Mouse (Mus musculus) ES-CJ7 (cell line): ENCODE data around the gene Shc4.

Source experiments
- DNase-seq: peaks from one replicate; pipeline ENCODE4 v3.0.0; 2011; ENCODE audit warnings: low read depth, low spot score

The Shc4 gene

DNA sequence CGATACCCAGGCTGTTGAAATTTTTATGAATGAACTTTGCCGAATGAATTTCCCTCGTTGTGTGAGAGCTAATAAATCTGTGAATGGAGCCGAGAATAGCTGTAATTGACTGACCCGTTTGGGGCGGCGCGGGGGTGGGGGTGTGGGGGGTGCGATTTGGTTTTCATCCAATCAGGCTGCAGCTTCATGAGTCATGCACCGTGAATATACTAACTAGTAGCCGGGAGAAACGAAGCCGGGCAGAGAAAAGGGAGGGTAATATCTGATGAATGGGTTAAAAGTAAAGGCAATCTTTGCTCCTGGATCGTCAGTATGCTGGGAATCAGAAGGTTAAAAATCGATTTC is at the start of gene Shc4:
TSS of gene Shc4 (minus strand) at position 63 of the 345 bp plus-strand sequence.
- DNase-seq = no peak

DNA sequence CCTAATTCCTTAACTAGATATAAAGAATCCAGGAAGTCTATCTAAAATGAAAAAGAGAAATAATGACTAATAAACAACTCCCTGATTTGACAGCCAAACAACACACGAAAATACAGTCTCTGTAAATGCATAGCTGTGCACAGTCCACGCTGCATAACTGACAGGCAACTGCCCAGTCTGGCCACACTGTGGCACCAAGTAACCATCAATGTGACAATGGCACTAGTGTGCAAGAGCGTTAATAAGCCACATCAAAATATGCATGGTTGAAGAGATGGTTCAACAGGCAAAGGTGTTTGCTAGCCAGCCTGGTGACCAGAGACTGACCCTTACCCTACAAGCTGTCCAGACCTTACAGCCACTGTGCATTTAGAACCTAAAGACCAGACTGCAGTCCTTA is 41.1 kb upstream of the Shc4 start:
- DNase-seq = no peak

- DNase-seq = no peak
Observed at GRCm38 (mm10) chr2:125764531-125764930, 40.6 kb upstream of the Shc4 start.

GRCm38 (mm10) chr2:125749330-125749729 is 25.4 kb upstream of the Shc4 start:
- DNase-seq = no peak

GRCm38 (mm10) chr2:125739338-125739737 is 15.4 kb upstream of the Shc4 start:
- DNase-seq = no peak

- no peak for DNase-seq
Observed at GRCm38 (mm10) chr2:125738718-125739117, 14.8 kb upstream of the Shc4 start.

GRCm38 (mm10) chr2:125736025-125736343 is 12.0 kb upstream of the Shc4 start:
- no peak for DNase-seq

- no peak for DNase-seq
Observed at GRCm38 (mm10) chr2:125735333-125736024, 11.5 kb upstream of the Shc4 start.

DNA sequence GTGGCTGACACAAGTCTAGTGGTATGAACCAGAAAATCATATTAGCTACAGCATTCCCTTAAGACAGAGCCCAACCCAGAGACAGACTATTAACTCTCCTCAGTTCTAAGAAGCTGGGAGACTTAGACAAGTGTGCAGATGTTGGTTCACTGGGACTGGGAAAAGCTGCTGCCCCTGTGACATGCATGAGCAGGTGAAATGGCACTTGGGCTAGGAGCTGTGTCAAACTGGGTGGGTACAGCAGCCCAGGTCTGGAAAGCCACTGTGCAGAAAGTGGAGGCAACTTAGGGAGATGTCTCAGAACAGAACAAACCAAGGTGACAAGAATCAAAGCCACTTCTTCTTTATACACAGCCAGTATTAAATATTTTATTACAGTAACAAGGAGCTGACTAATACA is 10.8 kb upstream of the Shc4 start:
- no peak for DNase-seq

DNA sequence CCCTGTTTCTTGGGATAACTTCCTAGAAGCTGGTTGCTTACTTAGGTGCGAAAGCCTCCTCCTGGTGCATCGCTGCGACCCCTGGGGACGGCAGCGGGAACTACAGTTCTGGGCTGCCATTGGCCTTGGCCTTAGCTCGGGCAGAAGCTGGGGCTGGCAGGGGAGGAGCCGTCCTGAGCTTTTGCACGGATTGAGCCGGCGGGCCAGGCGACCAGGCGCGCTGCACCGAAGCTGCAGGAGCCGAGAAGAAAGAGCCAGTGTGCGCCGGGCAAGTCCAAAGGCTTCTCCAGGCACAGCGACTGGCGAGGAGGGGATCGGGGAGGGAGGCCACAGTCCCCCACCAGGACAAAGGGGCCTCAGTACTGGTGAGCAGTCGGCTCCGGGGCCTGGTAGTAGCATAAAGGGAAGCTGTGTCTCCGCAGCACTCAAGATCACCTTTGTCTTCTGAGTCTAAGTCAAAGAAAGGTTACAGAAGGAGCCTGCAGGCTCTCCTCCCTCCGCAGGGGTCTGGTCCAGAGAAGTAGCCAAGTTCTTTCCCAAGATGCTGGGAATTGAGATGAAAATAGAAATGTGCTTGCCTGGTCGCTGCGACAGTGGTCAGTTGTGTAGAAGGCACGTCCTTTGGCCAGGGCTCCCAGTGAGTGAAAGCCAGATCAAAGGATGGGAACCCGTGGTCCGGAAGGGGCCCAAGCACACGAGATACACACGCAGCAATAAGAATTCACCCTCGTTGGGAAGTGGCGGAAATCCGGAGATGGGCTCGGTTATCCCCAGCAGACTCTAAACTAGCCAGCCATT is 8.0 kb upstream of the Shc4 start:
- peak; percentile 95 for DNase-seq

DNA sequence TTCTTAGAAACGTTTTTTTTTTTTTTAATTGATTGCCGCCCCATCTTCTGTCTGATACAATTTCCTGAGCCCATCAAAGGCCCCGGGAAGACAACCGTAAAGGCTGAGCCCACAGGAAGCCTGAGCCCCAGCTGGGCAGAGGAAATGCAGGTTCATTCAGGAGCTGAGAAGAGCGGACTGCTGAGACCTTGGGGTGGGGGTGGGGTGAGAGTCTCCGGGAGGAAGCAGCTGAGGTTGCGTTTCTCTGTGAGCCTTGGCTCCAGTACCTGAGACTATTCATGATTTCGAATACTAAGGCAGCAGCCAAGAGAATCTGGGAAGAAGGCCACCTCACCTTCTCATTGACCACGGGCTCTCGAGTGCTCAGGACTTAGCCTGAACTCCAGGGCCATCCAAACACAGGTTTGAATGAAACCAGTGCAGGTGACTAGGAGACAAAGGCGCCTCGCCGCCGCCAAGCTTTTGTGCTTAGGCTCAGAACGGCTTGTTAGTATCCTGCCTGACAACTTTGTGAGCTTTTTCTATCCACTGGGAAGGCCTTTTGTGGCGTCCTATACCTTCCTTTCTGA is 682 bp upstream of the Shc4 start:
- DNase-seq = peak; percentile 78

DNA sequence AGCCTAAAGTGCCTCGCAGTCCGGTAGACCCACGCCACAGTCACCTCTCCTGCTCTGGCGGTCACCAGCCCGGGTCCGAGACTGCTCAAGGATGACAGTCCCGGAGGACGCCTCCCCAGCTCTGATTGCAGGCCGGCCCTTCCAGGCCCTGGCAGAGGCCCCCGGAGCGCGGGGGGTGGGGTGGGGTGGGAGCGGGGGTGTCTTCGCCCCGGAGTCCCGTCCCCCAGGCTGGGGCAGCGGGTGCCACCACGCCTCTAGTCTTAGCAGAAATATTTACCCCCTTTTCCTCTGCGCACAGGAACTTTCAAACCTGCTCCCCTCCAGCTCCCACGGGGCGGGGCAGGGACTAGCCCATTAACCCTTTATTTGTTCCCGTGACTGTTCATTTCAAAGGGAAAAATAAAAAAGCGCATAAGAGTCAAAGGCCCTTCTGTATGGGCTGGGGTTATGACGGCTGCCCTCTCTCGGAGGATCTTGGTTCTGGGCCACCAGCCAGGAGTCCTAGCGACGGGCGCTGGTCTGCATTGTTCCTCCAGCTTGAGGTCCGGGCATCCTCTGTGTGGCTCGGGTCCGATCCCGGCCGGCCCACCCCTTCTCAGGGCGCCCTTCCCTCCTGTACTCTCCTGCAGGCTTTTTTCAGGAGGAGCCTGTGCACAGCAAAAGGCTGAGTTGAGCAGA is 401 bp downstream of the Shc4 start:
- DNase-seq = peak; percentile 27

- DNase-seq = no peak
Observed at GRCm38 (mm10) chr2:125723086-125723407, 901 bp downstream of the Shc4 start.

DNA sequence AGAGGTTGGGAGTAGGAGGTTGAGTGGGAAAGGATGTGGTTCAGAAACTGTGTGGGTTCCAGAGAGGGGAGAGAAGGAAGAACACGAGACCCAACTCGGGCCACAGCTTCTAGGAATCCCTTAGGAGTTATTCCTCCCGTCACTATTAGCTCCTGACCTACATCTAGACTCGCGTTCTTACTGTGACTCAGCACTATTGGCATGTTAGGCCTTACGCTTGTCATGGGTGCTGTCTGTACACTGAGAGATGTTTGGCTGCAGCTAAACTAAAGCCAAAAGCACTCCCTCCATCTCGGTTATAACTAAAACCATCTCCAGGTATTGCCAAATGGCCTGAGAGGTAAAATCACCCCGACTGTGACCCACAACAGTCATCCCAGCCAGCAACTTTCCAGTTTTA is 7.3 kb downstream of the Shc4 start:
- DNase-seq = peak; percentile 31

DNA sequence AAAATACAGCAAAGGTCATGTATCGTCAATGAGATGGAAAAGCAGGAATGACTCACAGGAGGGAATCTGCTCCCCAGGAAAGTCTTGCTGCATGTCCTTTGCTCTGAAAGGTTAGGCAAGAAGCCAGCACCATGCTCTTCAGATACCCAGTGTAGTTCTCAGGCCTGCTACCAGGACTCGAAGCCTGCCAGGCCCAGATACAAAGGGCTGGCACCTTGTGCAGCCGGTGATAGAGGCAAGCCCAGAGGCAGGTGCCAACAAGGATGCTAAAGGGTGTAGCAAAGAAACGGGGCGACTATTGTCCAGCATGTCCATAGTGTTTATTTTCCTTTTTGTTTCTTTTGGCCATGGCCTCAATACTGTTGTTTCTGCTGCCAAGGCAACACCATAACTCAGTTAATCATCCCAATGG is 17.4 kb downstream of the Shc4 start:
- DNase-seq = no peak

- peak; percentile 93 for DNase-seq
Observed at GRCm38 (mm10) chr2:125704907-125705631, 18.9 kb downstream of the Shc4 start.

GRCm38 (mm10) chr2:125702851-125703250 is 21.1 kb downstream of the Shc4 start:
- no peak for DNase-seq

DNA sequence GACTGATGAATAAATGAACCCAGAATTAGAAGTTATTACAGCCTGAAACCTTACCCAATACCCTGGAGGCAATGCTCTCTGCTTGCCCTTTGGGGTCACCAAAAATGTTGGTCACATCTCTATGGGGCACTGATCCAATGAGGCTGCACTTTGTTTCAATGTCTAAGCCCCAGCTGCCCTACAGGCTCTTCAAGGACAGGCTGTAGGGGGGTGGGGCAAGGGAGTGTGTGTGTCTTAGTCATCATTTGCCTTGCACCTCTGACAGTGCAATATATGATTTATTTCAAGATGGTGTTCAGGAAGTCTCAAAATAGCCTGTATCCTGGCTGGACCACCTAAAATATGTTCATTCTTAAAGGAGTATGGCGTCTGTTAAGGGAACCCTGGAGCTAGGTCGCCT is 22.3 kb downstream of the Shc4 start:
- no peak for DNase-seq

- DNase-seq = no peak
Observed at GRCm38 (mm10) chr2:125696219-125696618, 27.7 kb downstream of the Shc4 start.

DNA sequence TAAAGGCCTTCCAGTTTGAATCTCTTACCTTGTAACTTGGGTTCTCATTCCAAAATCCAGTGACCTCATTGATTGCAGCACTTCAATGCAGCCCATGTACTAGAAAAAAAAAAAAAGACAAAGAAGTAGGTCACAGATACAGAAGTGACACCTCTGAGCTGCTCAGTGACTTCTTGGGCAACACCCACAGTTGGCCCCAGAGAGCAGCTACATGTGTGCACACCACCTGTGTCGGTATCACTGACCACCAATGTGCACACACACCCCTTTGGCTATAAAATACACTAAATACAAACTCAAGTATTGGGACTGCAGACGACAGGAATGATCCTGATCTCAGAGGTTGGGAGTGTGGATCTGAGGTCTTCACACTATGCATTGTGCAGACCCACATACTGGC is 29.1 kb downstream of the Shc4 start:
- no peak for DNase-seq

DNA sequence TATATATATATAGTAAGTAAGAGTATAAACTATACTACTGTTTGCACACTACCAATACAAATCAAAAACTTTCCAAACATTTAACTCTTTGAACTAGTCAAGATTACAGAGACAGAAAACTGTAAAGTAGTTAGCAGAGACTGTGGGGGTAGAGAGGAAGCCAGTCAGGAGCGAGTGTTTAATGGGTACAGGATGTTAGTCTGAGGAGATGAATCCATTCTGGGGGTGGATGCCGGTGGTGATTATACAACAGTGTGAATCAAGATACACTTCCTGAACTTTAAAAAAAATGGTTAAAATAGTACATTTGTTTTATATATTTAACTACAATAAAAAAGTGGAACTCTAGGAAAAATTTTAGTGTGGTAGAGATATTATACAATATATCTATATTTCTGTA is 31.9 kb downstream of the Shc4 start:
- no peak for DNase-seq
